Mouse (Mus musculus) C2C12 (cell line): ENCODE measurements around the gene Foxp1. TPM values are rescaled to one million over a fixed set of nuclear protein-coding genes. Genes with fewer than 3 reads are reported as not detected.
A peak's percentile ranks its signal among the peaks of the same experiment; 100 is the strongest.

Experiments
- H3K27me3 ChIP-seq: one replicate; pipeline ENCODE4 v1.6.1; 2011; ENCODE audit not compliant: control insufficient read depth, insufficient read depth, insufficient read length
- H3K36me3 ChIP-seq: one replicate; pipeline ENCODE4 v1.6.1; 2011; ENCODE audit not compliant: control insufficient read depth, insufficient read depth
- H3K4me3 ChIP-seq: one replicate; pipeline ENCODE4 v1.5.1; 2011; ENCODE audit warnings: mild to moderate bottlenecking, control low read depth; ENCODE audit not compliant: poor library complexity, insufficient read depth, severe bottlenecking
- H3K79me2 ChIP-seq: one replicate; pipeline ENCODE4 v1.6.1; 2011; ENCODE audit not compliant: control insufficient read depth, insufficient read depth
- H3K79me3 ChIP-seq: one replicate; pipeline ENCODE4 v1.6.1; 2011; ENCODE audit warnings: low read depth, control low read depth
- H3ac ChIP-seq: one replicate; pipeline ENCODE3; 2011; ENCODE audit warnings: low read depth; ENCODE audit not compliant: control insufficient read depth, insufficient read length
- CEBPB ChIP-seq: IDR thresholded peaks from one replicate; pipeline ENCODE4 v1.6.1; 2011; ENCODE audit warnings: low read depth, mild to moderate bottlenecking, control low read depth, moderate library complexity
- CTCF ChIP-seq: IDR thresholded peaks from one replicate; pipeline ENCODE4 v1.5.1; 2011; ENCODE audit not compliant: control insufficient read depth, insufficient read depth, insufficient read length
- FOSL1 ChIP-seq: IDR thresholded peaks from one replicate; pipeline ENCODE4 v1.8.0; 2011; ENCODE audit warnings: mild to moderate bottlenecking, low read length; ENCODE audit not compliant: poor library complexity, insufficient read depth, severe bottlenecking
- MAX ChIP-seq: IDR thresholded peaks from one replicate; pipeline ENCODE4 v1.6.1; 2011; ENCODE audit warnings: mild to moderate bottlenecking, control low read depth
- MYOD1 ChIP-seq: IDR thresholded peaks from one replicate; pipeline ENCODE4 v1.6.1; 2011; ENCODE audit warnings: low read depth; ENCODE audit not compliant: control insufficient read depth, insufficient read length
- MYOG ChIP-seq: IDR thresholded peaks from one replicate; pipeline ENCODE4 v1.6.1; 2011; ENCODE audit not compliant: control insufficient read depth, insufficient read length; ENCODE audit errors: extremely low read depth
- USF1 ChIP-seq: IDR thresholded peaks from one replicate; pipeline ENCODE4 v1.6.1; 2011; ENCODE audit warnings: low read depth, mild to moderate bottlenecking, control low read depth, moderate library complexity
- polyA plus RNA-seq: library from polyadenylated mRNA; unstranded; fragments of >200 nt; fragmentation: generic; extraction: Trizol; gene quantifications from one replicate; pipeline ENCODE4 v1.2.1, GENCODE M21; 2012; ENCODE audit warnings: missing spikeins

Gene Foxp1
- polyA plus RNA-seq, 1 experiment: 25.9 TPM

- no peak overlapping the region for H3ac ChIP-seq
- H3K79me3 ChIP-seq: no peaks in the 10 kb centered on the region
- H3K79me2 ChIP-seq: no peaks in the 10 kb centered on the region
- no peak overlapping the region for H3K4me3 ChIP-seq
- TF ChIP-seq MAX: no peak
- TF ChIP-seq MYOD1: peak; percentile 16
- no peaks in the 10 kb centered on the region for H3K36me3 ChIP-seq
- no peaks in the 10 kb centered on the region for H3K27me3 ChIP-seq
These were observed 410.7 kb downstream of the Foxp1 start for GRCm38 (mm10) chr6:99111856-99112255.

GRCm38 (mm10) chr6:99108417-99108816 lies 414.1 kb downstream of the Foxp1 start:
- H3ac ChIP-seq: no peak overlapping the region
- no peak overlapping the region for H3K4me3 ChIP-seq
- H3K79me2 ChIP-seq: no peaks in the 10 kb centered on the region
- no peaks in the 10 kb centered on the region for H3K79me3 ChIP-seq
- H3K36me3 ChIP-seq: no peaks in the 10 kb centered on the region
- TF ChIP-seq FOSL1: no peak
- no peak for TF ChIP-seq CTCF
- TF ChIP-seq CEBPB: no peak
- TF ChIP-seq MYOG: no peak
- TF ChIP-seq USF1: no peak
- no peak for TF ChIP-seq MYOD1
- TF ChIP-seq MAX: no peak
- H3K27me3 ChIP-seq: no peaks in the 10 kb centered on the region

- Histone ChIP-seq H3K79me3 (no peaks in the 10 kb centered on the region), H3K27me3 (no peaks in the 10 kb centered on the region), H3K79me2 (no peaks in the 10 kb centered on the region), H3ac (no peak overlapping the region), H3K36me3 (no peaks in the 10 kb centered on the region), H3K4me3 (no peak overlapping the region)
- TF ChIP-seq USF1 (no peak), FOSL1 (no peak), MYOG (no peak), CEBPB (no peak), CTCF (no peak), MAX (no peak), MYOD1 (no peak)
These were observed 414.8 kb downstream of the Foxp1 start for GRCm38 (mm10) chr6:99107674-99108073.

GRCm38 (mm10) chr6:99107081-99107482 lies 415.4 kb downstream of the Foxp1 start:
- Histone ChIP-seq H3K4me3 (no peak overlapping the region), H3K79me3 (no peaks in the 10 kb centered on the region), H3K36me3 (no peaks in the 10 kb centered on the region), H3ac (no peak overlapping the region), H3K79me2 (no peaks in the 10 kb centered on the region), H3K27me3 (no peaks in the 10 kb centered on the region)
- TF ChIP-seq MYOG: no peak
- TF ChIP-seq USF1: no peak
- no peak for TF ChIP-seq CEBPB
- TF ChIP-seq FOSL1: no peak
- TF ChIP-seq MYOD1: no peak
- no peak for TF ChIP-seq MAX

- no peaks in the 10 kb centered on the region for H3K36me3 ChIP-seq
- H3ac ChIP-seq: no peak overlapping the region
- no peaks in the 10 kb centered on the region for H3K79me3 ChIP-seq
- TF ChIP-seq MYOD1: no peak
- H3K27me3 ChIP-seq: no peaks in the 10 kb centered on the region
- no peaks in the 10 kb centered on the region for H3K79me2 ChIP-seq
- no peak overlapping the region for H3K4me3 ChIP-seq
These were observed 416.5 kb downstream of the Foxp1 start for GRCm38 (mm10) chr6:99105979-99106378.

GRCm38 (mm10) chr6:99104446-99104845 lies 418.1 kb downstream of the Foxp1 start:
- Histone ChIP-seq H3K79me3 (no peaks in the 10 kb centered on the region), H3K79me2 (no peaks in the 10 kb centered on the region), H3K4me3 (no peak overlapping the region), H3K27me3 (no peaks in the 10 kb centered on the region), H3ac (no peak overlapping the region), H3K36me3 (no peaks in the 10 kb centered on the region)
- TF ChIP-seq CTCF: no peak
- TF ChIP-seq MYOD1: no peak
- no peak for TF ChIP-seq MYOG
- no peak for TF ChIP-seq CEBPB
- TF ChIP-seq MAX: no peak
- no peak for TF ChIP-seq FOSL1
- no peak for TF ChIP-seq USF1

GRCm38 (mm10) chr6:99103911-99104310 lies 418.6 kb downstream of the Foxp1 start:
- Histone ChIP-seq H3K36me3 (no peaks in the 10 kb centered on the region), H3K27me3 (no peaks in the 10 kb centered on the region), H3ac (no peak overlapping the region), H3K79me3 (no peaks in the 10 kb centered on the region), H3K4me3 (no peak overlapping the region), H3K79me2 (no peaks in the 10 kb centered on the region)
- TF ChIP-seq CTCF: no peak
- no peak for TF ChIP-seq FOSL1
- TF ChIP-seq CEBPB: no peak
- no peak for TF ChIP-seq USF1
- no peak for TF ChIP-seq MYOG
- TF ChIP-seq MYOD1: no peak
